Mouse (Mus musculus) CH12.LX (cell line): ENCODE results near the gene Parp2.
"Not testable (repeated sequence)": the region's sequence is repeated elsewhere in the genome, so short reads cannot be mapped to it uniquely, and the experiment has no call there.

Experiments used
- CTCF ChIP-seq, 2 experiments: IDR thresholded peaks in 1 of 2; conservative IDR thresholded peaks in 1 of 2; 2 replicates each; pipeline ENCODE4 v1.5.1; 2011 to 2012; ENCODE audit warnings: low read depth in 2 of 2, low read length in 2 of 2, improper control_type of control experiment in 1 of 2, inconsistent platforms in 1 of 2, mild to moderate bottlenecking in 1 of 2, moderate library complexity in 1 of 2
- EP300 ChIP-seq: IDR thresholded peaks from 2 replicates; pipeline ENCODE4 v1.6.1; 2011; ENCODE audit warnings: low read length, improper control_type of control experiment
- KAT2A ChIP-seq: IDR thresholded peaks from 2 replicates; pipeline ENCODE4 v1.6.1; 2012; ENCODE audit warnings: low read length, improper control_type of control experiment, inconsistent platforms; ENCODE audit not compliant: insufficient replicate concordance
- POLR2A ChIP-seq: IDR thresholded peaks from 2 replicates; pipeline ENCODE4 v1.6.1; 2011; ENCODE audit warnings: low read depth, mild to moderate bottlenecking, improper control_type of control experiment, low read length
- ZC3H11A ChIP-seq: IDR thresholded peaks from 2 replicates; pipeline ENCODE4 v1.6.1; 2012; ENCODE audit warnings: low read depth, mild to moderate bottlenecking, inconsistent platforms, low read length, improper control_type of control experiment

- TF ChIP-seq EP300; KAT2A; POLR2A; ZC3H11A; CTCF (conservative IDR thresholded peaks at IDR 0.05 in 1 of 2, IDR thresholded peaks at IDR 0.05 in 1 of 2; ENCODE audit: low read depth in 2 of 2, low read length in 2 of 2): not testable (repeated sequence)
Measured at GRCm38 (mm10) chr14:50806469-50806868, 1.2 kb upstream of the Parp2 start.
